22 mouse cellular contexts compared by ENCODE assay signal in the genomic region with DNA sequence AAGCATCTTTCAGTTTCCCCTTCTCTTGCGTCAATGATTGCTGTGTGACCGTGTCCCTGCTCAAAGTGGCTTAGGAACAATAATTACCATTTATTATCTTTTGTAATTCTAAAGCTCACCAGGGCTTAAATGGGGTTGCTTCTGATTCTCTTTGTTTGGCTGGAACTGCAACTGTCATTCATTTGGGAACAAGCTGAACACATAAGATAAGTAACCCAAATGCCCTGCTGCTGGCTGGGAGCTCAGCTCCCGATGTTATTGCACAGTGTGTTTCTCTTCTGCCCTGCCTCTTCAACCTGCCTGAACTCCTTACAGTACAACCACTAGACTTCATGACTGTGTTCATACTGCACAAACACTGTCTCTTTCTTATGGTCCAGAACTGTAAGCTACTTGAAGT. TPM values are rescaled to one million over a fixed set of nuclear protein-coding genes. Genes with fewer than 3 reads are reported as not detected.
"Had no signal": no experiment of that assay in that cellular context is flagged by ENCODE, and none has a peak within 500 bp of the region (broad histone marks: within the 10 kb centered on the region; RNA-seq: fewer than 3 reads in every experiment).

No protein-coding gene starts in this region.

- H3K4me2 ChIP-seq: limb, embryonic 13.5 days; neural tube, embryonic 13.5 days had no signal

- H3K27me3 ChIP-seq: limb, embryonic 13.5 days; neural tube, embryonic 13.5 days had no signal

- H3K27ac ChIP-seq: kidney, postnatal 0 days; limb, embryonic 13.5 days; liver, embryonic 14.5 days; neural tube, embryonic 13.5 days had no signal

- H3K9ac ChIP-seq: limb, embryonic 13.5 days; liver, embryonic 14.5 days; neural tube, embryonic 13.5 days had no signal

- DNase-seq: kidney, adult 11 months; kidney, adult 9 months; kidney, postnatal 36 days; layer of hippocampus, adult 9-11 months; layer of hippocampus, postnatal 36 days; left cerebral cortex, postnatal 4 days; lung, adult 18-20 months; retina, postnatal 1 day; right cerebral cortex, postnatal 4 days; spleen, adult 18-20 months; thymus, adult 18-20 months; thymus, postnatal 25 days had no signal

- H3K36me3 ChIP-seq: limb, embryonic 13.5 days; neural tube, embryonic 13.5 days had no signal

- H3K9me3 ChIP-seq: limb, embryonic 13.5 days; neural tube, embryonic 13.5 days had no signal

- H3K4me1 ChIP-seq: limb, embryonic 13.5 days; neural tube, embryonic 13.5 days had no signal

- H3K4me3 ChIP-seq: limb, embryonic 13.5 days; neural tube, embryonic 13.5 days had no signal

RNA-seq across cellular contexts. Expression of a gene that starts 41.0 kb away (rescaled TPM):
- total RNA-seq: layer of hippocampus, adult 18-20 months; layer of hippocampus, postnatal 36 days; left cerebral cortex, postnatal 4 days; liver, adult 2 months; megakaryocyte-erythroid progenitor cell, adult 5-6 weeks had no signal
- polyA plus RNA-seq: kidney, postnatal 0 days; limb, embryonic 13.5 days; liver, adult 2 months; liver, embryonic 14.5 days; lung, embryonic 16.5 days; neural tube, embryonic 13.5 days; stomach, embryonic 14.5 days; urinary bladder, adult 2 months had no signal
